ENCODE assay signal across 27 mouse cellular contexts in genomic region chr5:96386138-96386933, GRCm38 (mm10). TPM values are rescaled to one million over a fixed set of nuclear protein-coding genes. Genes with fewer than 3 reads are reported as not detected.
DNase-seq lines count a peak whose midpoint lies in the region; ATAC-seq and TF ChIP-seq lines count a peak whose summit lies in the region.
"Had no signal": no experiment of that assay in that cellular context is flagged by ENCODE, and none has a peak within 500 bp of the region (broad histone marks: within the 10 kb centered on the region; RNA-seq: fewer than 3 reads in every experiment).

No protein-coding gene starts in this region.

- H3K36me3 ChIP-seq in forebrain, embryonic 12.5 days (replicated peaks): no peaks in the 10 kb centered on the region
- H3K36me3 ChIP-seq in forebrain, embryonic 10.5 days (replicated peaks): peaks cover 16% of the 10 kb centered on the region; the same call in 1 of the 2 replicates
- H3K36me3 ChIP-seq in hindbrain, embryonic 13.5 days: no peaks in the 10 kb centered on the region
- H3K36me3 ChIP-seq in midbrain, embryonic 15.5 days (replicated peaks): no peaks in the 10 kb centered on the region
- H3K36me3 ChIP-seq: embryonic facial prominence, embryonic 13.5 days; limb, embryonic 15.5 days; liver, embryonic 15.5 days had no signal

- no peak overlapping the region for H3K4me3 ChIP-seq in forebrain, embryonic 12.5 days (replicated peaks)
- no peak overlapping the region for H3K4me3 ChIP-seq in forebrain, embryonic 10.5 days
- H3K4me3 ChIP-seq in hindbrain, embryonic 13.5 days: no peak overlapping the region
- no peak overlapping the region for H3K4me3 ChIP-seq in midbrain, embryonic 15.5 days
- H3K4me3 ChIP-seq: embryonic facial prominence, embryonic 13.5 days; erythroblast, embryonic 14.5 days; heart, embryonic 12.5 days; kidney, embryonic 15.5 days; left cerebral cortex, adult 2 months; limb, embryonic 15.5 days; liver, embryonic 15.5 days had no signal

- H3K9ac ChIP-seq in forebrain, embryonic 12.5 days: no peak overlapping the region
- H3K9ac ChIP-seq in hindbrain, embryonic 13.5 days: no peak overlapping the region
- H3K9ac ChIP-seq in midbrain, embryonic 15.5 days: no peak overlapping the region
- H3K9ac ChIP-seq: embryonic facial prominence, embryonic 13.5 days; heart, embryonic 12.5 days; kidney, embryonic 15.5 days; limb, embryonic 15.5 days; liver, embryonic 15.5 days had no signal

- no peak for TF ChIP-seq POLR2A in brain, embryonic 14.5 days (IDR thresholded peaks at IDR 0.05; ENCODE audit: borderline replicate concordance, extremely low read depth, insufficient read depth, insufficient read length, poor library complexity, severe bottlenecking)

- H3K4me1 ChIP-seq in forebrain, embryonic 12.5 days: peaks cover 4% of the 10 kb centered on the region
- peaks cover 14% of the 10 kb centered on the region for H3K4me1 ChIP-seq in forebrain, embryonic 10.5 days
- peaks cover 4% of the 10 kb centered on the region for H3K4me1 ChIP-seq in hindbrain, embryonic 13.5 days (replicated peaks)
- H3K4me1 ChIP-seq in midbrain, embryonic 15.5 days: peaks cover 4% of the 10 kb centered on the region; the same call in 1 of the 2 replicates
- H3K4me1 ChIP-seq: embryonic facial prominence, embryonic 13.5 days; heart, embryonic 12.5 days; limb, embryonic 15.5 days; liver, embryonic 15.5 days had no signal

- no peak overlapping the region for H3K4me2 ChIP-seq in forebrain, embryonic 12.5 days
- H3K4me2 ChIP-seq in hindbrain, embryonic 13.5 days: no peak overlapping the region
- H3K4me2 ChIP-seq in midbrain, embryonic 15.5 days: no peak overlapping the region
- H3K4me2 ChIP-seq: embryonic facial prominence, embryonic 13.5 days; heart, embryonic 12.5 days; kidney, embryonic 15.5 days; limb, embryonic 15.5 days; liver, embryonic 15.5 days had no signal

- no peaks in the 10 kb centered on the region for H3K27me3 ChIP-seq in forebrain, embryonic 12.5 days
- H3K27me3 ChIP-seq in forebrain, embryonic 10.5 days (ENCODE audit: poor library complexity, severe bottlenecking): no peaks in the 10 kb centered on the region; the same call in 1 of the 2 replicates
- H3K27me3 ChIP-seq in hindbrain, embryonic 13.5 days: no peaks in the 10 kb centered on the region
- no peaks in the 10 kb centered on the region for H3K27me3 ChIP-seq in midbrain, embryonic 15.5 days (replicated peaks)
- H3K27me3 ChIP-seq: embryonic facial prominence, embryonic 13.5 days; heart, embryonic 12.5 days; kidney, embryonic 15.5 days; limb, embryonic 15.5 days; liver, embryonic 15.5 days had no signal

- DNase-seq in forebrain, embryonic 10.5 days (ENCODE audit: extremely low spot score, low spot score): no peak
- peak; percentile 52 for DNase-seq in brain, embryonic 14.5 days (ENCODE audit: low read depth)
- DNase-seq in left cerebral cortex, adult 8-10 months (ENCODE audit: low spot score in 2 of 2): no peak
- DNase-seq in lung, postnatal 4 days: no peak
- DNase-seq: adrenal gland, postnatal 10 days; cerebellum, adult 8-10 months; cerebellum, postnatal 36 days; embryo, embryonic 11 days; gastrocnemius, postnatal 10 days; heart, postnatal 10 days; kidney, postnatal 36 days; left cerebral cortex, postnatal 4 days; thymus, postnatal 25 days had no signal

- ATAC-seq in forebrain, embryonic 12.5 days (ENCODE audit: low FRiP score): peak; percentile 70
- 0 out of 2 replicates have a peak, but pooled peaks have one; percentile 52 for ATAC-seq in hindbrain, embryonic 13.5 days (ENCODE audit: low FRiP score)
- peak; percentile 65; the same call in 1 of the 2 replicates for ATAC-seq in midbrain, embryonic 15.5 days (replicated peaks)
- ATAC-seq in frontal cortex, adult (ENCODE audit: low TSS enrichment): no peak
- ATAC-seq: intestine, postnatal 0 days had no signal

- WGBS in forebrain, embryonic 12.5 days: 43% methylated on average over 15 of the region's 15 CpGs
- WGBS in forebrain, embryonic 10.5 days: 67% methylated on average over 15 of the region's 15 CpGs
- 39% methylated on average over 15 of the region's 15 CpGs for WGBS in hindbrain, embryonic 13.5 days
- 25% methylated on average over 15 of the region's 15 CpGs for WGBS in midbrain, embryonic 15.5 days

- TF ChIP-seq CTCF in brain, embryonic 14.5 days (IDR thresholded peaks at IDR 0.05; ENCODE audit: borderline replicate concordance, extremely low read depth, insufficient read depth, insufficient read length): no peak

- H3K9me3 ChIP-seq in forebrain, embryonic 12.5 days: 0 out of 2 replicates have a peak, but pooled peaks cover 4% of the 10 kb centered on the region
- 0 out of 2 replicates have a peak, but pooled peaks cover 3% of the 10 kb centered on the region for H3K9me3 ChIP-seq in forebrain, embryonic 10.5 days
- no peaks in the 10 kb centered on the region for H3K9me3 ChIP-seq in hindbrain, embryonic 13.5 days
- no peaks in the 10 kb centered on the region for H3K9me3 ChIP-seq in midbrain, embryonic 15.5 days
- H3K9me3 ChIP-seq: heart, embryonic 12.5 days; kidney, embryonic 15.5 days; limb, embryonic 15.5 days had no signal

- H3K27ac ChIP-seq in forebrain, embryonic 12.5 days: no peak overlapping the region
- H3K27ac ChIP-seq in forebrain, embryonic 10.5 days: no peak overlapping the region
- no peak overlapping the region for H3K27ac ChIP-seq in hindbrain, embryonic 13.5 days
- H3K27ac ChIP-seq in midbrain, embryonic 15.5 days: no peak overlapping the region
- H3K27ac ChIP-seq: embryonic facial prominence, embryonic 13.5 days; kidney, embryonic 15.5 days; left cerebral cortex, adult 2 months; limb, embryonic 15.5 days; liver, embryonic 15.5 days had no signal

RNA-seq across cellular contexts. Expression of gene Fras1, which starts 12.6 kb away (rescaled TPM):
- 8.5 and 10.8 TPM in 2 replicates for polyA plus RNA-seq in forebrain, embryonic 12.5 days (2016; fragmentation: Nextera tagmentation; extraction: Ambion mirVana)
- 8.3 and 9.8 TPM in 2 replicates for polyA plus RNA-seq in forebrain, embryonic 10.5 days (2016; fragmentation: Nextera tagmentation; extraction: Ambion mirVana)
- 3.9 and 5.9 TPM in 2 replicates for polyA plus RNA-seq in brain, embryonic 14.5 days (2012; rRNA removed)
- 5.7 and 7.0 TPM in 2 replicates for polyA plus RNA-seq in hindbrain, embryonic 13.5 days (2015; fragmentation: Nextera tagmentation; extraction: Ambion mirVana)
- 4.7 and 6.4 TPM in 2 replicates for polyA plus RNA-seq in midbrain, embryonic 15.5 days (2015; fragmentation: Nextera tagmentation; extraction: Ambion mirVana)
- total RNA-seq in left cerebral cortex, adult 8-10 months (2022): 10 to 100 TPM; 19.8 to 24.6 (median 23.4) TPM
- total RNA-seq: granulocyte monocyte progenitor cell, adult 5-6 weeks; monocyte, adult 5-6 weeks had no signal
